Mouse (Mus musculus): ENCODE data around the gene Map3k5.
"Not testable (repeated sequence)": the region's sequence is repeated elsewhere in the genome, so short reads cannot be mapped to it uniquely, and the experiment has no call there.

Gene Map3k5

GRCm38 (mm10) chr10:19934384-19935294, at the start of gene Map3k5:
Gene Map3k5 (plus strand): TSS chr10:19934472.
- peak; percentile 46 for DNase-seq (ENCODE audit: low spot score)

DNA sequence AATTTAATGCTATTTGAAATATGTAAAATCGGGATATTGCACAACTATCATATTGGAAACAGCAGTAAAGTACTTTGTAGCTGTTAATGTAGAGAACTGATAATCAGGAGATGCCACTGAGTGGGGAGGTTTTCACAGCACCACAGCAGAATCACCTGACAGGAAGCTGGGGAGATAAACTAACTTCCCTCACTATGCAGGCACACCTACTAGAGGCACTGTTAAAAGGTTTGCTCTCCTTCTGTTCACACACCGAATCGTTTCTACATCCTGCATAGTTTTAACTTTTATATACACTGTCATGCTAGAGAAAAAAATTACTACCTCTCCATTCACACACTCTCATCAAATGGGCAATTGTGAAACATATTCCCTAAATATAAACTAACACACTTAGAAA, 48.0 kb upstream of the Map3k5 start:
- no peak for DNase-seq (ENCODE audit: low spot score)

- no peak for DNase-seq (ENCODE audit: low spot score)
These were observed 44.4 kb upstream of the Map3k5 start for GRCm38 (mm10) chr10:19889908-19890307.

DNA sequence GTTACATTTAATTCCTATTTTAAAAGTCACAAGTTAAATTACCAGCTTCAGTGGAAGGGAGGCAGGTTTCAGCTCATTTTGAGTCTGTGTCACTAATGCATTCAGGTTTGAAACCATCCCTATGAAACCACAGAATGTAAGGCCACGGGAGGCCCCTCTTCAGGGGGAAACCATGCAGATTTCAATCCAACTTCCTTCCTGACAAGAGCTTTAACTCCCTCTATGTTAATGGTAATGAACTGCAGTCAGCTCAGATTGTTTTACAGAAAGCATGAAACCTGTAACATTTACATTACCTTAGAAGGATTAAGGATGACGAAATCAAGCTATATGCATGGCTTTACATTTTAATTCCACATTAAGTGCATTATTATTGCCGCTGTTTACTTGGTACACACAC, 42.6 kb upstream of the Map3k5 start:
- DNase-seq (ENCODE audit: low spot score): no peak

DNA sequence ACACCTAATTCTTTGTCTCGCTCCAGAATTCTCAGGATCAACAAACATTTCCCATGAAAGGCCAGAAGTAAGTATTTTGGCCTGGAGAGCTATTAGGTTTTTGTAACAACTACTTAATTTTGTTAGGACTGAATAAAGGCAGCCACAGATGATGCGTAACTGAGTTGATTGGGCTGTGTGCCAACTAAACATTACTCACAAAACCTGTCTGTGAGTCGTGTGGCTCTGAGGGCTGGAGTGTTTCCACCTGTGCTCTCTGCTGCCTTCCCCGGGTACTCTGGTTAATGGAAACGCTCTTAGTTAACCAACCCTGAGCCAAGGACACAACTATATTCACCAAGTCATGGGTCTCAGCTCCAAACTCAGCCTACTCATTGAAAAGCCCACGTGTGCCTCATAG, 41.1 kb upstream of the Map3k5 start:
- no peak for DNase-seq (ENCODE audit: low spot score)

GRCm38 (mm10) chr10:19893976-19894375, 40.3 kb upstream of the Map3k5 start:
- peak; percentile 44 for DNase-seq (ENCODE audit: low spot score)

GRCm38 (mm10) chr10:19900191-19900590, 34.1 kb upstream of the Map3k5 start:
- DNase-seq (ENCODE audit: low spot score): no peak

GRCm38 (mm10) chr10:19901992-19902391, 32.3 kb upstream of the Map3k5 start:
- DNase-seq (ENCODE audit: low spot score): no peak

GRCm38 (mm10) chr10:19904077-19904820, 30.0 kb upstream of the Map3k5 start:
- peak; percentile 53 for DNase-seq (ENCODE audit: low spot score)

- DNase-seq (ENCODE audit: low spot score): peak; percentile 95
These were observed 26.9 kb upstream of the Map3k5 start, which contains the start of gene Pex7 for GRCm38 (mm10) chr10:19907246-19907804. Gene Pex7 (minus strand): TSS chr10:19907689.

DNA sequence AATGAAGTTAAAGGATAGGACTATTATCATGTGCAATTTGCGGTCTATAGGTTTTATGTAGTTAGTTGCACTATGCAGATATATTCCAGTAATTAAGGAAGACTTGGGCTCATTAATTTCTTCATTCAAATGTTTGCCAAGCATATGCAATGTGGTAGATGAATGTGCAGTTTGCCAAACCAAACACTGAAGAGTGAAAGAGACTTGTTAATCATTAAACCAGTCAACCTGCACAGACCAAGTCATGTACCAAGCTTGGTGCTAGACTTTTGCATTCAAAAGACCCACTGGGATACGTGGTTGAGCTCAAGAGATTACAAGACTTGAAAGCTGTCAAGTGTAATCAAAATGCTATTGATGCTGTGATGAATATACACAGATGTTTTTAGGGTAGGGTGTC, 26.2 kb upstream of the Map3k5 start:
- DNase-seq (ENCODE audit: low spot score): no peak

- DNase-seq (ENCODE audit: low spot score): no peak
These were observed 23.8 kb upstream of the Map3k5 start for GRCm38 (mm10) chr10:19910516-19910915.

GRCm38 (mm10) chr10:19911583-19911982, 22.7 kb upstream of the Map3k5 start:
- no peak for DNase-seq (ENCODE audit: low spot score)

DNA sequence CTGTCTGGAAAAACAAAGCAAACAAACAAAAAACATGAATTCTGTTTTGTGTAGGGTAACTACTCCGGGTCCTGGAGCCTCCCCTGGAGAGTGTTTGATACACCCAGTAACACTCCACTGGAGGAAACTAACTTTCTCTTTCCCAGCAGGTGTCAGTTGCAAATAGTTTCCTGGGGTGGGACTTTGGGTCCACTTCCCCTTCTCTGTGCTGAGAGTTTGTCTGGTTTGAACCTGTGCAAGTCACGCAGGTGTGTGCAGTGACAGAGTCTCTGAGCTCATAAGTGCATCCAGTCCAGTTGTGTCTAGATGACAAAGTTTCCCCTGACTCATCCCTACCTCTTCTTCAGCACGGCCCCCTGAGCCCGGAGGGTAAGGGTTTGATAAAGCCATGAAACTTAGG, 20.5 kb upstream of the Map3k5 start:
- no peak for DNase-seq (ENCODE audit: low spot score)

DNA sequence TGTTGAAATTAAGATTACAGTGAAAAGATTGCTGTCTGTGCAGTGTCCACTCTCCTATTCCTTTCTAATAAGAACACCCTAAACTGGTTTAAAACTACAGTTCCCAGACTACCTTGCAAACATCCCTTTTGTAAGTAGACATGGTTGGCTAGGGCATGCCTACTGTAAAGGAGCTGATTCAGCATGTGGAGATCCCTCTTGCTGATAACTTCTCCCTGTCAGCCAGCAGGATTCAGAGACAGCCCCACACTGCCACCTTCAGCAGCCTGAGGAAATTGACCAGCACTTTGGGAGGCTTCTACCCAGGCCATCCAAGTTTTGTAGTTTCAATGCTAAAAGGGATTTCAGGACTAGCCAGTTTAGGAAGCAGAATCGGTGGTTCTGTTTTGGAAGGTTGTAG, 19.0 kb upstream of the Map3k5 start:
- peak; percentile 57 for DNase-seq (ENCODE audit: low spot score)

DNA sequence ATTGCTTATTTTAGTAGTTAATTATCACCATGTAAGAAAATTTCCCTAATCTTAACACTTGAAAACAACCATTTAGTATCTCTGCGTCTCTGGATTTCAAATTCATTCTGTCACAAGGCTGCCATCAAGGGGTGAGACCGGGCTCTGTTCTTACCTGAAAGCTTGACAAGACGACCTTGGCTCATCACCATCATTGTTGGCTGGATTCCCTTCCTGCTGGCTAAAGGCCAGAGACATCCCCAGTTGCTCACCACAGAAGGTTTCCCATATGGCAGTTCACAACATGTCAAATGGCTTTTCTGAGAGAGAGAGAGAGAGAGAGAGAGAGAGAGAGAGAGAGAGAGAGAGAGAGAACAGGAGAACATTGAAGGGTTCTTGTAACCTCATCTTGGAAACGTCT, 11.9 kb upstream of the Map3k5 start:
- no peak for DNase-seq (ENCODE audit: low spot score)

GRCm38 (mm10) chr10:19924256-19924655, 10.0 kb upstream of the Map3k5 start:
- no peak for DNase-seq (ENCODE audit: low spot score)

GRCm38 (mm10) chr10:19926391-19926897, 7.8 kb upstream of the Map3k5 start:
- not testable (repeated sequence) for DNase-seq (ENCODE audit: low spot score)

DNA sequence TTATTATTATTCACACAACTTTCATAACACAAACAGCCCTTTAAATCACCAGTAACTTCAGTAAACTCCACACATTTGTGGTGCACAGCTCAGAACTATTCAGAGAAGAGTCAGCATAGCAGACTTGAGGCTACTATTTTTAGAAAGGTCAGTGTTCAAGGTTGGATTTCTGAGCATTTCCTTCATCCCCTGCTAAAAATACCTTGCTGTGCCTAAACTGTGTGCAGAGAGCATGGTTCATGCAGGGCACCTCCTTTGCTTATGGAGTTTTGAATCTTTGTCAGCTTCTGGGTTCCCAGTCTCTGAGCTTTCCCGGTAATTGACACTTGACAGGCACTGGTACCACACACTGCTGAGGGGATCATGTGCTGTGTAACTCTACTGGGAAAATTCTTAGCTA, 6.1 kb upstream of the Map3k5 start:
- no peak for DNase-seq (ENCODE audit: low spot score)

- no peak for DNase-seq (ENCODE audit: low spot score)
These were observed 1.3 kb upstream of the Map3k5 start for GRCm38 (mm10) chr10:19932986-19933385.

DNA sequence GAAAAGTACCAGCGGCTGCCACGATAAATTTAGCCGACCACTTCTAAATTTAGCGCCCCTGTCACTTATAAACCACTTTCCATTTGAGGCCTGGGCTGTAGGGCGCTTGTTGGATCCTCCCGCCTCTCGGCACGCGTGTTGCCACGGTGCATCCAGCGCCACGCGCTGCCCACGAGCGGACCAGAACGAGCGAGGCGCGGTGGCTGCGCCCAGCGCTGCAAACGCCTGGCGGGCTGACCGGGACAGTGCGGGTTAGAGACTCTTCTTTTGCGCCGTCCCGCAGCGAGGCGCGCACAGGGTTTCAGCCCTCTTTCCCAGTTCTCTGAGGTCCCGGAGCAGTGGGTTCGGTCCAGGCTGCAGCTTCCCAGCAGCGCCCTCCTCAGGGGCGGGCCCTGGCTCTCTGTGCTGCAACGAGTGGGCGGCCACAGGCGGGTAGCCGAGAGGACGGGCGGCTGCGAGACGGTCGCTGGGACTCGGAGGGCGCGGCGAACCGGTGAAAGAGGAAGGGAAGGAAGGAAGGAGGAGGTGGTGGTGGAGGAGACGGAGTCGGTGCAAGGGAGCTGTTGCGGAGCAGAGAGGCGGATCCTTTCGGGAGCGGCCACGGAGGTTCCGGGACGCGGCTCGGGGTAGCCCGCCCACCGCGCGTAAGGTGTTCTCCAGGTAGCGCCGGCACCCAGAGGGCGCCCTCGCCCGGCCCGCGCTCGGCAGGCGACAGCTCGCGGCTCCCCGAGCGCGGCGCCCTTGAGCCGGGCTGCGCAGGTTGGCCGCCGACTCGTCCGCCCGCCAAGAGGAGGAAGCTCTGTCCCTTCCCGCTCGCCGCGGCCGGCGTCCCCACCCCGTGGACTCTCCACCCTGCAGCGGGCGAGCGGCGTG, 525 bp upstream of the Map3k5 start:
- peak; percentile 75 for DNase-seq (ENCODE audit: low spot score)

- DNase-seq (ENCODE audit: low spot score): no peak
These were observed 987 bp downstream of the Map3k5 start for GRCm38 (mm10) chr10:19935295-19935623.

Measured in layer of hippocampus, adult 11-12 months (tissue).